Mouse (Mus musculus) cortical plate, adult 2 months (tissue): Measurements from ENCODE around the gene Suz12.

Experiments used
- CTCF ChIP-seq: fragments of 200-500 bp; IDR thresholded peaks from 2 replicates; pipeline ENCODE4 v1.5.1; 2011; ENCODE audit warnings: mild to moderate bottlenecking, control low read depth, low read length; ENCODE audit not compliant: insufficient read depth; ENCODE audit errors: extremely low read depth
- POLR2A ChIP-seq: fragments of 200-500 bp; IDR thresholded peaks from 2 replicates; pipeline ENCODE4 v1.6.1; 2011; ENCODE audit warnings: mild to moderate bottlenecking, low read length, control low read depth; ENCODE audit not compliant: insufficient read depth; ENCODE audit errors: extremely low read depth

DNA sequence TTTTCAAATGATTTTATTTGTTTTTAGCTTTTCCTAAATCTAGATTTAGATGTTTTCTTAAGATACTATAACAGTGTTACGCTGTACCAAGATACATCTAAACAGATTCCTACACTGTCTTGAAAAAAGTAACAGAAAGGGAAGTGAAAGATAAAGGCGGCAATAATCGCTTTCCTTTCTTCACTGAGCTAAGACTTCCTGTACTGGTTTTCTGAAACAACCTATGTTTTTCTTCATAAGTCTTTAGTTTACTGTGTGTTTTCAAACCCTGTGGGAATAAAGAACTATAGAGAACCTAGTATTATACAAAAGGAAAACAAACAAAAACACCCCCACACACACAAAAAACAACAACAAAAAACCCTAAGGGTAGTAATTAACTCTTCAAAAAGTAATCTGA, 79.5 kb downstream of the Suz12 start:
- TF ChIP-seq POLR2A (no peak), CTCF (no peak)
